Mouse (Mus musculus) liver, adult 2 months (tissue): ENCODE measurements around the gene Hectd4. TPM values are rescaled to one million over a fixed set of nuclear protein-coding genes. Genes with fewer than 3 reads are reported as not detected.

Experiments
- DNase-seq: peaks from one replicate; pipeline ENCODE4 v3.0.0-alpha.2; 2011; ENCODE audit warnings: low read depth, low spot score; ENCODE audit errors: extremely low read depth
- H3K27ac ChIP-seq: fragments of 200-500 bp; replicated peaks from 2 replicates; pipeline ENCODE4 v1.5.1; 2012; ENCODE audit warnings: low read depth, mild to moderate bottlenecking, control low read depth, inconsistent platforms, low read length; ENCODE audit not compliant: insufficient read depth
- H3K27me3 ChIP-seq: fragments of 200-500 bp; 2 replicates; pipeline ENCODE4 v1.6.1; 2012; ENCODE audit warnings: mild to moderate bottlenecking, moderate library complexity, low read length, inconsistent platforms; ENCODE audit not compliant: control insufficient read depth, insufficient read depth
- H3K36me3 ChIP-seq: fragments of 200-500 bp; 2 replicates; pipeline ENCODE4 v1.6.1; 2012; ENCODE audit warnings: low read length, inconsistent platforms; ENCODE audit not compliant: control insufficient read depth, insufficient read depth
- H3K4me1 ChIP-seq: fragments of 200-500 bp; 2 replicates; pipeline ENCODE4 v1.6.1; 2011; ENCODE audit warnings: low read length; ENCODE audit not compliant: control insufficient read depth, insufficient read depth
- H3K4me3 ChIP-seq: fragments of 200-500 bp; 2 replicates; pipeline ENCODE4 v1.5.1; 2011; ENCODE audit warnings: low read depth, mild to moderate bottlenecking, control low read depth, low read length, moderate library complexity; ENCODE audit not compliant: insufficient read depth
- H3K79me2 ChIP-seq: fragments of 200-500 bp; 2 replicates; pipeline ENCODE4 v1.6.1; 2012; ENCODE audit warnings: inconsistent platforms, mild to moderate bottlenecking, low read length, moderate library complexity; ENCODE audit not compliant: control insufficient read depth, insufficient read depth
- H3K9ac ChIP-seq: fragments of 200-500 bp; 2 replicates; pipeline ENCODE4 v1.6.1; 2012; ENCODE audit warnings: low read depth, mild to moderate bottlenecking, control low read depth, inconsistent platforms, low read length
- CTCF ChIP-seq: fragments of 200-500 bp; IDR thresholded peaks from 2 replicates; pipeline ENCODE4 v1.5.1; 2011; ENCODE audit warnings: low read depth, low read length, control low read depth
- POLR2A ChIP-seq: fragments of 200-500 bp; IDR thresholded peaks from 2 replicates; pipeline ENCODE4 v1.6.1; 2011; ENCODE audit warnings: low read length, control low read depth; ENCODE audit not compliant: insufficient read depth; ENCODE audit errors: extremely low read depth
- WGBS: fragments of 180-500 bp; shearing (Covaris S2); methylation state at CpG from one replicate; pipeline ENCODE4 v1.1.7; 2018; 5-methylcytosine and 5-hydroxymethylcytosine counted together
- polyA plus RNA-seq: library from polyadenylated mRNA; depleted of rRNA; stranded (reverse); fragments of >200 nt; gene quantifications from 2 replicates; pipeline ENCODE4 v1.2.3, GENCODE M21; 2012
- total RNA-seq: library from RNA; depleted of rRNA; stranded (reverse); fragments of >200 nt; gene quantifications from 2 replicates; pipeline ENCODE4 v1.2.3, GENCODE M21; 2014

Hectd4 gene
- total and polyA plus RNA-seq, 2 experiments: 7.6 to 9.7 TPM

- no peaks in the 10 kb centered on the region for H3K79me2 ChIP-seq
- peak overlapping the region; percentile 12 for H3K9ac ChIP-seq
- WGBS: 29% methylated on average over 9 of the region's 9 CpGs
- H3K4me1 ChIP-seq: peaks cover 19% of the 10 kb centered on the region
- TF ChIP-seq CTCF (no peak), POLR2A (no peak)
- peak; percentile 99 for DNase-seq
- no peak overlapping the region for H3K4me3 ChIP-seq
- peak overlapping the region; percentile 98 for H3K27ac ChIP-seq
- H3K36me3 ChIP-seq: peaks cover 3% of the 10 kb centered on the region; the same call in 1 of the 2 replicates
- H3K27me3 ChIP-seq: no peaks in the 10 kb centered on the region
Observed at GRCm38 (mm10) chr5:121333976-121334375, 114.0 kb downstream of the Hectd4 start.

DNA sequence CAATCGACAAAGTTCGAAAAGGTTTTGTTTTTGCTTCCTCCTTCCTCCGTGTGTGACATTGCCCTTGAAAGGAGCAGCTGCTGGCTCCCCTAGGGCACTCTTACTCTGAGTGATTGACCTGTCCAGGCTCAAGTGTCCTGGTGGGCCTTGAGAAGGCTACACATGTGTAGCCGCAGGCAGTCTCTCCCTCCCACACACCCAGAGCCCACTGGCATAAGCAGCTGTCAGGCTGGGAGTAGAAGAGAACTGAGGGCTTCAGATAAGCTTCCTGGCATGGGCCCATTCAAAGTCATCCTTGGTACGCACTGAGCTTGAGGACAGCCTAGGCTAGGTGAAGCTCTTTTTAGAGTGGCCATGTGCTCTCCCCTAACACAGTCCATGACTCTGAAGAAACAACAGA lies 114.4 kb downstream of the Hectd4 start:
- no peak for DNase-seq
- H3K27ac ChIP-seq: peak overlapping the region; percentile 98
- H3K36me3 ChIP-seq: peaks cover 4% of the 10 kb centered on the region; the same call in 1 of the 2 replicates
- peaks cover 19% of the 10 kb centered on the region for H3K4me1 ChIP-seq
- no peaks in the 10 kb centered on the region for H3K79me2 ChIP-seq
- no peak for TF ChIP-seq CTCF
- TF ChIP-seq POLR2A: no peak
- H3K9ac ChIP-seq: peak overlapping the region; percentile 48
- no peak overlapping the region for H3K4me3 ChIP-seq
- H3K27me3 ChIP-seq: no peaks in the 10 kb centered on the region
- 54% methylated on average over 5 of the region's 5 CpGs for WGBS

DNA sequence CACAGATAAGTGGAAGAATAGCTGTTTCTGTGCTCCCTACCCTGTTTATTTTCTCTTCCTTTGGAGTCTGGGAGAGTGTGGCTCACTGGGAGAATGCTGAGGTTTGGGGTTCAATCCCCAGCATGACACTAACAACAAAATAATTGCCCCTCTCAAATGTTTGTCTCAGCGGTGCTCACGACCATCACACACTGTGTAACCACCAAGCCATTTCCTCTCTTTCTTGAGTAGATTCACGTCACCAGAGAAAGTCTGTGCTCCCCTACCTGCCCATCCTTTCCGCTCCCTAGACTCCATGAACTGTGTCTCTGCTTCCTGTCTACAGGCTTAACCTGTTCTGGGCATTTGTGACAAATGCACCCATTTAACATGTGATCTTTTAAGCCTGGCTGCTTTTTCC lies 115.4 kb downstream of the Hectd4 start:
- Histone ChIP-seq H3K27me3 (no peaks in the 10 kb centered on the region), H3K9ac (no peak overlapping the region), H3K27ac (no peak overlapping the region; the same call in 1 of the 2 replicates), H3K4me3 (no peak overlapping the region), H3K36me3 (peaks cover 9% of the 10 kb centered on the region; the same call in 1 of the 2 replicates), H3K79me2 (no peaks in the 10 kb centered on the region), H3K4me1 (peaks cover 19% of the 10 kb centered on the region)
- 93% methylated on average over 4 of the region's 4 CpGs for WGBS
- no peak for DNase-seq
- no peak for TF ChIP-seq CTCF
- no peak for TF ChIP-seq POLR2A

- no peak for TF ChIP-seq CTCF
- no peak for TF ChIP-seq POLR2A
- Histone ChIP-seq H3K27ac (0 out of 2 replicates have a peak overlapping the region, but pooled peaks have one; percentile 20), H3K4me3 (no peak overlapping the region), H3K36me3 (peaks cover 9% of the 10 kb centered on the region; the same call in 1 of the 2 replicates), H3K27me3 (no peaks in the 10 kb centered on the region), H3K79me2 (no peaks in the 10 kb centered on the region), H3K9ac (no peak overlapping the region), H3K4me1 (peaks cover 19% of the 10 kb centered on the region)
- DNase-seq: peak; percentile 71
- WGBS: 38% methylated on average over 3 of the region's 3 CpGs
Observed at GRCm38 (mm10) chr5:121336009-121336408, 116.0 kb downstream of the Hectd4 start.

GRCm38 (mm10) chr5:121336776-121337175 lies 116.8 kb downstream of the Hectd4 start:
- Histone ChIP-seq H3K4me1 (peaks cover 19% of the 10 kb centered on the region), H3K36me3 (peaks cover 9% of the 10 kb centered on the region; the same call in 1 of the 2 replicates), H3K27me3 (no peaks in the 10 kb centered on the region), H3K79me2 (no peaks in the 10 kb centered on the region), H3K4me3 (no peak overlapping the region), H3K27ac (peak overlapping the region; percentile 84), H3K9ac (peak overlapping the region; percentile 31; the same call in 1 of the 2 replicates)
- no peak for TF ChIP-seq POLR2A
- no peak for TF ChIP-seq CTCF
- DNase-seq: peak; percentile 77
- WGBS: 50% methylated on average over 6 of the region's 6 CpGs

GRCm38 (mm10) chr5:121339507-121340230 lies 119.7 kb downstream of the Hectd4 start:
- H3K9ac ChIP-seq: no peak overlapping the region
- DNase-seq: no peak
- no peak overlapping the region for H3K4me3 ChIP-seq
- H3K36me3 ChIP-seq: peaks cover 15% of the 10 kb centered on the region
- H3K4me1 ChIP-seq: peaks cover 13% of the 10 kb centered on the region
- no peaks in the 10 kb centered on the region for H3K27me3 ChIP-seq
- WGBS: 92% methylated on average over 7 of the region's 7 CpGs
- no peak overlapping the region for H3K27ac ChIP-seq
- TF ChIP-seq CTCF: no peak
- no peaks in the 10 kb centered on the region for H3K79me2 ChIP-seq
